ENCODE assay signal across 9 mouse cellular contexts in genomic region chr10:75676286-75676685, GRCm38 (mm10). TPM values are rescaled to one million over a fixed set of nuclear protein-coding genes. Genes with fewer than 3 reads are reported as not detected.
DNase-seq lines count a peak whose midpoint lies in the region; ATAC-seq and TF ChIP-seq lines count a peak whose summit lies in the region.
"Had no signal": no experiment of that assay in that cellular context is flagged by ENCODE, and none has a peak within 500 bp of the region (broad histone marks: within the 10 kb centered on the region; RNA-seq: fewer than 3 reads in every experiment).

No protein-coding gene starts in this region.

- H3K4me2 ChIP-seq in hindbrain, embryonic 13.5 days = no peak overlapping the region
- no peak overlapping the region for H3K4me2 ChIP-seq in hindbrain, embryonic 12.5 days (replicated peaks)
- peak overlapping the region; percentile 9; the same call in 1 of the 2 replicates for H3K4me2 ChIP-seq in lung, postnatal 0 days (replicated peaks; ENCODE audit: low read depth, low read length)
- H3K4me2 ChIP-seq in stomach, embryonic 16.5 days (ENCODE audit: low read depth, low read length) = no peak overlapping the region
- H3K4me2 ChIP-seq: embryonic facial prominence, embryonic 12.5 days had no signal

- peak; percentile 40 for DNase-seq in lung, postnatal 0 days (ENCODE audit: low spot score)
- no peak for DNase-seq in lung, postnatal 14 days
- no peak for DNase-seq in right cerebral cortex, postnatal 14 days

- H3K36me3 ChIP-seq in hindbrain, embryonic 13.5 days = peaks cover 69% of the 10 kb centered on the region
- H3K36me3 ChIP-seq in hindbrain, embryonic 12.5 days = peaks cover 39% of the 10 kb centered on the region
- no peaks in the 10 kb centered on the region for H3K36me3 ChIP-seq in lung, postnatal 0 days (ENCODE audit: insufficient read depth, low read length)
- H3K36me3 ChIP-seq in stomach, embryonic 16.5 days (ENCODE audit: control insufficient read depth, insufficient read depth, low read length) = no peaks in the 10 kb centered on the region

- 0 out of 2 replicates have a peak overlapping the region, but pooled peaks have one; percentile 8 for H3K27ac ChIP-seq in hindbrain, embryonic 13.5 days
- no peak overlapping the region for H3K27ac ChIP-seq in hindbrain, embryonic 12.5 days
- H3K27ac ChIP-seq in lung, postnatal 0 days (ENCODE audit: low read length) = peak overlapping the region; percentile 82
- H3K27ac ChIP-seq in stomach, embryonic 16.5 days (ENCODE audit: low read length) = peak overlapping the region; percentile 89
- H3K27ac ChIP-seq: embryonic facial prominence, embryonic 12.5 days had no signal

- 93% methylated on average over 2 of the region's 2 CpGs for WGBS in hindbrain, embryonic 13.5 days
- WGBS in hindbrain, embryonic 12.5 days = 90% methylated on average over 2 of the region's 2 CpGs
- 55% methylated on average over 2 of the region's 2 CpGs for whole genome bisulfite sequencing in lung, postnatal 0 days
- WGBS in stomach, embryonic 16.5 days = 79% methylated on average over 2 of the region's 2 CpGs

- no peak; the same call in 1 of the 2 replicates for TF ChIP-seq CTCF in lung, postnatal 0 days (IDR thresholded peaks at IDR 0.05)

- no peak overlapping the region for H3K4me3 ChIP-seq in hindbrain, embryonic 13.5 days
- no peak overlapping the region for H3K4me3 ChIP-seq in hindbrain, embryonic 12.5 days
- no peak overlapping the region for H3K4me3 ChIP-seq in lung, postnatal 0 days (ENCODE audit: low read depth, low read length)
- H3K4me3 ChIP-seq in stomach, embryonic 16.5 days (replicated peaks; ENCODE audit: low read length) = no peak overlapping the region
- H3K4me3 ChIP-seq: embryonic facial prominence, embryonic 12.5 days had no signal

- ATAC-seq in hindbrain, embryonic 13.5 days (ENCODE audit: low FRiP score) = no peak
- no peak for ATAC-seq in hindbrain, embryonic 12.5 days (ENCODE audit: low FRiP score)
- ATAC-seq in lung, postnatal 0 days = peak; percentile 14
- ATAC-seq in granulocyte monocyte progenitor cell, adult 5-6 weeks (replicated peaks; ENCODE audit: poor library complexity, severe bottlenecking) = peak; percentile 6; the same call in 1 of the 2 replicates
- no peak for ATAC-seq in stomach, embryonic 16.5 days (ENCODE audit: insufficient read depth, low FRiP score)
- ATAC-seq: activated CD4-positive, CD25-positive, alpha-beta regulatory T cell, adult 4 months had no signal

- no peaks in the 10 kb centered on the region for H3K4me1 ChIP-seq in hindbrain, embryonic 13.5 days (replicated peaks)
- H3K4me1 ChIP-seq in hindbrain, embryonic 12.5 days = no peaks in the 10 kb centered on the region
- H3K4me1 ChIP-seq in lung, postnatal 0 days (ENCODE audit: insufficient read depth, low read depth, low read length) = peaks cover 41% of the 10 kb centered on the region
- H3K4me1 ChIP-seq in stomach, embryonic 16.5 days (ENCODE audit: control insufficient read depth, insufficient read depth, low read length) = peaks cover 30% of the 10 kb centered on the region
- H3K4me1 ChIP-seq: embryonic facial prominence, embryonic 12.5 days had no signal

- H3K9me3 ChIP-seq in hindbrain, embryonic 13.5 days = no peaks in the 10 kb centered on the region
- H3K9me3 ChIP-seq in hindbrain, embryonic 12.5 days (replicated peaks) = no peaks in the 10 kb centered on the region
- no peaks in the 10 kb centered on the region for H3K9me3 ChIP-seq in lung, postnatal 0 days (ENCODE audit: low read length)
- H3K9me3 ChIP-seq in stomach, embryonic 16.5 days (replicated peaks; ENCODE audit: control insufficient read depth, low read length) = no peaks in the 10 kb centered on the region
- H3K9me3 ChIP-seq: embryonic facial prominence, embryonic 12.5 days had no signal

- H3K9ac ChIP-seq in hindbrain, embryonic 13.5 days = no peak overlapping the region
- no peak overlapping the region for H3K9ac ChIP-seq in hindbrain, embryonic 12.5 days
- no peak overlapping the region for H3K9ac ChIP-seq in lung, postnatal 0 days (replicated peaks; ENCODE audit: low read depth)
- H3K9ac ChIP-seq in stomach, embryonic 16.5 days (ENCODE audit: low read length) = 0 out of 2 replicates have a peak overlapping the region, but pooled peaks have one; percentile 50
- H3K9ac ChIP-seq: embryonic facial prominence, embryonic 12.5 days had no signal

- no peaks in the 10 kb centered on the region for H3K27me3 ChIP-seq in hindbrain, embryonic 13.5 days
- no peaks in the 10 kb centered on the region for H3K27me3 ChIP-seq in hindbrain, embryonic 12.5 days
- H3K27me3 ChIP-seq in lung, postnatal 0 days (replicated peaks; ENCODE audit: insufficient read depth, low read length) = no peaks in the 10 kb centered on the region
- no peaks in the 10 kb centered on the region for H3K27me3 ChIP-seq in stomach, embryonic 16.5 days (ENCODE audit: control insufficient read depth, insufficient read depth, low read length)
- H3K27me3 ChIP-seq: embryonic facial prominence, embryonic 12.5 days had no signal

- TF ChIP-seq EP300 in lung, postnatal 0 days (IDR thresholded peaks at IDR 0.05) = no peak

RNA-seq across cellular contexts. Expression of gene Susd2, which starts 32.5 kb away (rescaled TPM):
- 3.8 and 4.0 TPM in 2 replicates for polyA plus RNA-seq in hindbrain, embryonic 13.5 days (2015; fragmentation: Nextera tagmentation; extraction: Ambion mirVana)
- 2.8 TPM in 2 replicates for polyA plus RNA-seq in hindbrain, embryonic 12.5 days (2016; fragmentation: Nextera tagmentation; extraction: Ambion mirVana)
- polyA plus RNA-seq in lung, postnatal 0 days (2015; fragmentation: Nextera tagmentation; extraction: Ambion mirVana) = 9.3 and 9.4 TPM in 2 replicates
- 0.26 TPM in 1 of 2 replicates, not detected in the other for total RNA-seq in granulocyte monocyte progenitor cell, adult 5-6 weeks (2014; fragmentation: Nextera tagmentation)
- total RNA-seq in granulocyte monocyte progenitor cell, adult 5-6 weeks (2017) = not detected in 2 replicates
- polyA plus RNA-seq in stomach, embryonic 16.5 days (2015; fragmentation: Nextera tagmentation; extraction: Ambion mirVana) = 16.1 and 18.6 TPM in 2 replicates

Comparison
In these comparisons a context has a peak if more than half of its experiments do, and no peak if none do; other contexts are left out.
1. ATAC-seq: peak in lung, postnatal 0 days (single experiment) and granulocyte monocyte progenitor cell, adult 5-6 weeks (single experiment); none in hindbrain, embryonic 13.5 days (single experiment), hindbrain, embryonic 12.5 days (single experiment) and stomach, embryonic 16.5 days (single experiment).